Mouse (Mus musculus) thymus, adult 2 months (tissue): ENCODE data around the gene Mepe. TPM values are rescaled to one million over a fixed set of nuclear protein-coding genes. Genes with fewer than 3 reads are reported as not detected.

Experiments used
- DNase-seq: peaks from one replicate; pipeline ENCODE4 v3.0.0; 2021
- H3K27ac ChIP-seq: fragments of 200-500 bp; 2 replicates; pipeline ENCODE4 v1.5.1; 2012; ENCODE audit warnings: low read length, control low read depth; ENCODE audit not compliant: control insufficient read depth, insufficient read depth
- H3K27me3 ChIP-seq: fragments of 200-500 bp; 2 replicates; pipeline ENCODE4 v1.6.1; 2012; ENCODE audit warnings: mild to moderate bottlenecking, low read length, moderate library complexity, mixed read lengths; ENCODE audit not compliant: control insufficient read depth, insufficient read depth
- H3K36me3 ChIP-seq: fragments of 200-500 bp; 2 replicates; pipeline ENCODE4 v1.6.1; 2012; ENCODE audit warnings: mild to moderate bottlenecking, low read length, moderate library complexity; ENCODE audit not compliant: control insufficient read depth, insufficient read depth
- H3K4me1 ChIP-seq: fragments of 200-500 bp; replicated peaks from 2 replicates; pipeline ENCODE4 v1.6.1; 2012; ENCODE audit warnings: low read length; ENCODE audit not compliant: control insufficient read depth, insufficient read depth
- H3K4me3 ChIP-seq: fragments of 200-500 bp; 2 replicates; pipeline ENCODE4 v1.5.1; 2012; ENCODE audit warnings: mild to moderate bottlenecking, low read length, control low read depth, moderate library complexity; ENCODE audit not compliant: control insufficient read depth, insufficient read depth
- CTCF ChIP-seq: fragments of 200-500 bp; IDR thresholded peaks from 2 replicates; pipeline ENCODE4 v1.5.1; 2012; ENCODE audit warnings: mild to moderate bottlenecking, control low read depth, low read length, moderate library complexity, borderline replicate concordance; ENCODE audit not compliant: control insufficient read depth, poor library complexity, insufficient read depth; ENCODE audit errors: extremely low read depth
- POLR2A ChIP-seq: fragments of 200-500 bp; IDR thresholded peaks from 2 replicates; pipeline ENCODE4 v1.6.1; 2012; ENCODE audit warnings: mild to moderate bottlenecking, low read length, control low read depth, moderate library complexity; ENCODE audit not compliant: control insufficient read depth, poor library complexity, insufficient read depth; ENCODE audit errors: extremely low read depth
- WGBS: fragments of 180-500 bp; shearing (Covaris S2); methylation state at CpG from one replicate; pipeline ENCODE4 v1.1.7; 2018; 5-methylcytosine and 5-hydroxymethylcytosine counted together
- polyA plus RNA-seq: library from polyadenylated mRNA; depleted of rRNA; stranded (reverse); fragments of >200 nt; gene quantifications from 2 replicates; pipeline ENCODE4 v1.2.3, GENCODE M21; 2012

Gene Mepe
- polyA plus RNA-seq, 1 experiment: not detected

DNA sequence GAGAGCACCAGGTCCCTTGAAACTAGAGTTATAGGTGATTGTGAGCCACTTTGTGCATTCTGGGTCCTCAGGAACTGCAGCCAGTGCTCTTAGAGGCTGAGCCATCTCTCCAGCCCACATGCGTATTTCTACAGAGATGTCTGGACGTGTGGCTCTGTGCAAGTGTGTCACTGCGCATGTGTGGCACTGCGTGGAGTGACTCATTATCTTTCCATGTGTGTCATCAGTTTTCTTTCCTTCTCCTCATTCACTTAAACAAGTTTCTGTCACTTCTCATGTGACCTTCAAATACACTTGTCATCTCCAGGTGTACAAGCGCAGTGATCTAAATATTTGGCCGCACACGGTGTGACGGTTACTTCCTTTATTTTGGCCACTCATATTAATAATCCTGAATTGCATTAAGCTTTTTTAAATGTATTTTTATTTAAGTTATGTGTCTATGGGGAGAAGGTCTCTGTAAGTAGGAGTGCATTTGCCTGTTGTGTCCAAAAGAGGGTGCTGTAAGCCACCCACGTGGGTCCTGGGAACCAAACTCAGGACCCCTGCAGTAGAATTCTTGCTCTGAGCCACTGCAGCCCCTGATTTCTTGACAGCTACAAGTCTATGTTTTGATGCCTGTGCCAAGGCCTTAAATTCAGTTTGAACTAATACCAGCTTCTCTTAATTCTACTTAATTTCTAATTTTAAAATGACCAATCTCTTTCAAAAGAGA lies 19.6 kb downstream of the Mepe start:
- H3K27me3 ChIP-seq: no peaks in the 10 kb centered on the region
- 82% methylated on average over 9 of the region's 9 CpGs for WGBS
- no peaks in the 10 kb centered on the region for H3K4me1 ChIP-seq
- no peak for DNase-seq
- no peaks in the 10 kb centered on the region for H3K36me3 ChIP-seq
- no peak overlapping the region for H3K27ac ChIP-seq
- no peak overlapping the region for H3K4me3 ChIP-seq
- no peak for TF ChIP-seq CTCF

DNA sequence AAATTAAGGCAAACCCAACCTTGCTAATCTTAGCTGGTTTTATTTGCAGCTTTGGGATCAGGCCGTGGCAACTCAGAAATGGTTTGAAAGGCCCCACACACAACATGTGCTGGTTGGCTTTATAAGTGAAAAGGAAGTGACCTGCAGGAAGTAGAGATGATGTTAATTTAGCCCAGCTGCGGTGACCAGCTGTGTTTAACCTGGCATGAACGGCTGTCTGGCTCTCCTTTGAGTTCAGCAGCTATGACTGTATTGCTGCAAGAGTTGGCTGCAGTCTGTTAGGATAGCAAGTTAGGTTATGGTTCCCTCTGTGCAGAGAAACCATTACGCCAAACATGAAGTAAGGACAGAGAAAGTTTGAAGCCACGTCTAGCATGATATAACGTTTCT lies 20.1 kb downstream of the Mepe start:
- 64% methylated on average over 6 of the region's 6 CpGs for WGBS
- no peaks in the 10 kb centered on the region for H3K4me1 ChIP-seq
- TF ChIP-seq CTCF (no peak), POLR2A (no peak)
- H3K27me3 ChIP-seq: no peaks in the 10 kb centered on the region
- H3K36me3 ChIP-seq: no peaks in the 10 kb centered on the region
- no peak overlapping the region for H3K4me3 ChIP-seq
- DNase-seq: no peak
- H3K27ac ChIP-seq: no peak overlapping the region

DNA sequence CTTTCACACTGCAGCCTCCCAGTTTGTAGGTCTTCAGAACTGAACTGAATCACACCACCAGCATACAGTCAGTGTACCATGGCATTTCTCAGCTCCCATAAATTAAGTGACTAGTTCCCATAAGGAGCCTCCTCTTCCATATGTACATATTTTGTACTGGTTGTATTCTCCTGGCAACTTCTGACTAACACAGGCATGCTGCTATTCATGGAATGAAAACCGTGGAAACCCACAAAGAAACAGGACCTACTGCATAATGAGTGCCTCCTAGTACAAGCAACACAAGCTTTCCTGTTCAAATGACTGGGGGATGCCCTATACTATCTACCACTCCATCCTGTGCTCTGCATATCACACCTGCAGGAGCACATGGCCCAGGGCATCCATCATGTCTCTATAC lies 25.9 kb downstream of the Mepe start:
- 82% methylated on average over 1 of the region's 1 CpGs for WGBS
- no peak for DNase-seq
- H3K4me1 ChIP-seq: no peaks in the 10 kb centered on the region
- H3K36me3 ChIP-seq: no peaks in the 10 kb centered on the region
- no peak overlapping the region for H3K4me3 ChIP-seq
- TF ChIP-seq POLR2A (no peak), CTCF (no peak)
- no peaks in the 10 kb centered on the region for H3K27me3 ChIP-seq
- H3K27ac ChIP-seq: no peak overlapping the region

DNA sequence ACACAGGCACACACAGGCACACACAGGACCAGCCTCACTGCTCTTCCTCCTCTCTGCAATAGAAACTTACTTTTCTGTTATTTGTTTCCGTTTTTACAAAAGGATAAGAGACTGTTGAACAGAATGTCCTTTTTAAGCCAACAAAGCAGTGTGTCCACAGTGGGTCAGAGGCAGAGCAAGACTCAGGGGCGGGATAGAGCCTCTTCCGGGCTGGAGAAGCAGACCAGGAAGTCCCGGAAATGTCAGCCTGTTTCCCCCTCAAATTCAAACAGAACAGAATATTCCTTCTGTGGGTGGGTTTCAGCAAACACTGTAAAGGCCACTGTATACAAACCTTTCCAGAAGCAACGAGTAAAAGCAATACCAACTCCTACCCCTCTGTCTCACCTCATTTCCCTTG lies 26.7 kb downstream of the Mepe start:
- no peak for DNase-seq
- Histone ChIP-seq H3K4me1 (no peaks in the 10 kb centered on the region), H3K27me3 (no peaks in the 10 kb centered on the region), H3K27ac (no peak overlapping the region), H3K4me3 (no peak overlapping the region), H3K36me3 (no peaks in the 10 kb centered on the region)
- TF ChIP-seq CTCF (no peak), POLR2A (no peak)
- WGBS: 20% methylated on average over 5 of the region's 5 CpGs

DNA sequence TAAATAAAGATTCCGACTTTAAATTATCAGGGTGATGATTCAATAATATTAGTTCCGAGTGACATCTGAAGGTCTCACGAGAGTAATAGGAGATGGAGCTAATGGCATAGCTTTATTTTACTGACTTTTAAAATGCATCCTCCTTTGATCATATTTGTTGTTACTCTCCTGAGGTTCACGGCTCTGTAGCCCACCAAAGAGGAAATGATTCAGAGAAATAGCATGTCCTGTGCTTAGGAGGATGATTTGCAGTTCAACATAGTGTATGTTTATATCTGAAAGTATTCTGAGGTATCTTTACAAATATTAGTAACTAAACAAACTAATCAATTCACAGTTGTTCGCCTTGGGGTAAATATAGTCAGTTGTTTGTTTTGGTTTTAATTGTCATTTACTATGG lies 32.4 kb downstream of the Mepe start:
- H3K27me3 ChIP-seq: no peaks in the 10 kb centered on the region
- H3K36me3 ChIP-seq: no peaks in the 10 kb centered on the region
- DNase-seq: no peak
- H3K4me3 ChIP-seq: no peak overlapping the region
- 59% methylated on average over 5 of the region's 5 CpGs for WGBS
- no peaks in the 10 kb centered on the region for H3K4me1 ChIP-seq
- TF ChIP-seq CTCF: no peak
- TF ChIP-seq POLR2A: no peak
- no peak overlapping the region for H3K27ac ChIP-seq

DNA sequence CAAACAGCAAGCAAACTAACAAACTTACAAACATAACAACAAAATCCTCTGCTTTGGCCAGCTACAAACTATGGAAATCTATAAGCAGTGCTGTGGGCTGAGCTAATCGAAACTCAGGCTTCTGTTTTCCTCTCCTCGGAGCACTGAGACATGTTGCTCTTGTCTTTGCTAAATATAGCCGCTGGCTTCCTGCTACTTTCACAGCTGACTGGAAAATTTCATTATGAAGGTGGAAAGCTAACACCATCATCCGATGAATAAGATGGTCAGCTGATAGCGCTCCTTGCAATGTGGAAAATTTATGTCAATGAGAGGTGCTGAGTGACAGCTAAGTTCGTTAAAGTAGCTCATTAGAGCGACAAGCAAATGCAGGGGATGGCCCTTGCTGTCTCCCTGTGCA lies 33.5 kb downstream of the Mepe start:
- H3K27me3 ChIP-seq: no peaks in the 10 kb centered on the region
- no peak overlapping the region for H3K27ac ChIP-seq
- H3K36me3 ChIP-seq: no peaks in the 10 kb centered on the region
- TF ChIP-seq POLR2A (no peak), CTCF (no peak)
- WGBS: 42% methylated on average over 7 of the region's 7 CpGs
- no peak overlapping the region for H3K4me3 ChIP-seq
- DNase-seq: no peak
- no peaks in the 10 kb centered on the region for H3K4me1 ChIP-seq

DNA sequence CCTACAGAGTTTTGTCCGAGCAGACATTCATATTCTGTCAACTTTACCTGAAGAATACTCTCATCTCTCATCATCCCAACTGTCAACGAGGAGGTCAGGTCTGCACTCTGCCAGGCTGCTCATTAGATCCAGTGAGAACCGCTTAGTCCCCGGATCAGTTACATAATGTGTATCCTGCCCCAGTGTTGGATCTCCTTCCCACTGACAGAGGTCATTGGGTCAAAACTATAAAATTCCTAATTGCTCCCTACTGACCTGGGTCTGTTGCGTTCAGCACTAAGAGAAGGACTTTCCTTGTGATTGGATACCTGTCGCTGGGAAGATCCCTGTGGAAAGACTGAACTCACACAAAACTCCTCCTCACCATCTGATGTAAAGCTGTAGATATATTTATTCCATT lies 34.1 kb downstream of the Mepe start:
- H3K27ac ChIP-seq: no peak overlapping the region
- TF ChIP-seq POLR2A (no peak), CTCF (no peak)
- no peaks in the 10 kb centered on the region for H3K36me3 ChIP-seq
- DNase-seq: no peak
- no peaks in the 10 kb centered on the region for H3K4me1 ChIP-seq
- no peak overlapping the region for H3K4me3 ChIP-seq
- 92% methylated on average over 6 of the region's 6 CpGs for WGBS
- no peaks in the 10 kb centered on the region for H3K27me3 ChIP-seq
